Mouse (Mus musculus) cerebellum, adult 2 months (tissue): ENCODE measurements around the gene Depdc1b.

ENCODE experiments used
- CTCF ChIP-seq: fragments of 200-500 bp; IDR thresholded peaks from 2 replicates; pipeline ENCODE4 v1.5.1; 2011; ENCODE audit warnings: low read depth, mild to moderate bottlenecking, control low read depth, low read length, moderate library complexity, borderline replicate concordance; ENCODE audit not compliant: insufficient read depth
- POLR2A ChIP-seq: fragments of 200-500 bp; IDR thresholded peaks from 2 replicates; pipeline ENCODE4 v1.6.1; 2011; ENCODE audit warnings: low read length, control low read depth, borderline replicate concordance; ENCODE audit not compliant: insufficient read depth

- no peak for TF ChIP-seq POLR2A
- TF ChIP-seq CTCF, result no peak
Observed at GRCm38 (mm10) chr13:108290314-108290713, 25.8 kb upstream of the Depdc1b start.
